Mouse (Mus musculus): ENCODE results near the gene Susd2. TPM values are rescaled to one million over a fixed set of nuclear protein-coding genes. Genes with fewer than 3 reads are reported as not detected.
A peak's percentile ranks its signal among the peaks of the same experiment; 100 is the strongest.

The Susd2 gene
- polyA plus RNA-seq, 1 experiment from 2014 or later: 3.1 TPM

GRCm38 (mm10) chr10:75607253-75607652 is 36.6 kb downstream of the Susd2 start:
- Histone ChIP-seq H3K4me2 (replicated peaks) (no peak overlapping the region), H3K4me1 (no peaks in the 10 kb centered on the region), H3K9ac (no peak overlapping the region), H3K27me3 (no peaks in the 10 kb centered on the region), H3K9me3 (no peaks in the 10 kb centered on the region), H3K27ac (no peak overlapping the region), H3K36me3 (no peaks in the 10 kb centered on the region), H3K4me3 (no peak overlapping the region)
- no peak for ATAC-seq (ENCODE audit: low FRiP score, low read depth)
- 81% methylated on average over 4 of the region's 4 CpGs for WGBS

GRCm38 (mm10) chr10:75605162-75605846 is 38.5 kb downstream of the Susd2 start:
- no peaks in the 10 kb centered on the region for H3K9me3 ChIP-seq
- no peak for ATAC-seq (ENCODE audit: low FRiP score, low read depth)
- H3K4me3 ChIP-seq: no peak overlapping the region
- H3K27ac ChIP-seq: no peak overlapping the region
- no peak overlapping the region for H3K9ac ChIP-seq
- no peak overlapping the region for H3K4me2 ChIP-seq (replicated peaks)
- 37% methylated on average over 11 of the region's 11 CpGs for WGBS
- H3K36me3 ChIP-seq: no peaks in the 10 kb centered on the region
- no peaks in the 10 kb centered on the region for H3K4me1 ChIP-seq
- no peaks in the 10 kb centered on the region for H3K27me3 ChIP-seq

- no peaks in the 10 kb centered on the region for H3K36me3 ChIP-seq
- no peak overlapping the region for H3K9ac ChIP-seq
- no peaks in the 10 kb centered on the region for H3K27me3 ChIP-seq
- H3K27ac ChIP-seq: no peak overlapping the region
- H3K4me3 ChIP-seq: no peak overlapping the region
- H3K4me1 ChIP-seq: no peaks in the 10 kb centered on the region
- H3K9me3 ChIP-seq: peaks cover 20% of the 10 kb centered on the region
- no peak for ATAC-seq (ENCODE audit: low FRiP score, low read depth)
- WGBS: 82% methylated on average over 7 of the region's 7 CpGs
- H3K4me2 ChIP-seq (replicated peaks): no peak overlapping the region
Measured at GRCm38 (mm10) chr10:75600189-75600730, 43.5 kb downstream of the Susd2 start.

- H3K27ac ChIP-seq: no peak overlapping the region
- H3K4me2 ChIP-seq (replicated peaks): no peak overlapping the region
- no peaks in the 10 kb centered on the region for H3K36me3 ChIP-seq
- H3K27me3 ChIP-seq: no peaks in the 10 kb centered on the region
- H3K4me1 ChIP-seq: no peaks in the 10 kb centered on the region
- no peak overlapping the region for H3K9ac ChIP-seq
- 84% methylated on average over 8 of the region's 8 CpGs for WGBS
- no peak for ATAC-seq (ENCODE audit: low FRiP score, low read depth)
- peaks cover 20% of the 10 kb centered on the region for H3K9me3 ChIP-seq
- no peak overlapping the region for H3K4me3 ChIP-seq
Measured at GRCm38 (mm10) chr10:75595981-75596380, 47.8 kb downstream of the Susd2 start.

GRCm38 (mm10) chr10:75592585-75592984 is 51.2 kb downstream of the Susd2 start:
- Histone ChIP-seq H3K4me3 (no peak overlapping the region), H3K4me1 (peaks cover 17% of the 10 kb centered on the region), H3K9ac (no peak overlapping the region), H3K27me3 (no peaks in the 10 kb centered on the region), H3K9me3 (peaks cover 8% of the 10 kb centered on the region), H3K4me2 (replicated peaks) (no peak overlapping the region), H3K36me3 (no peaks in the 10 kb centered on the region), H3K27ac (no peak overlapping the region)
- ATAC-seq (ENCODE audit: low FRiP score, low read depth): no peak
- WGBS: 77% methylated on average over 7 of the region's 7 CpGs

GRCm38 (mm10) chr10:75591211-75591894 is 52.5 kb downstream of the Susd2 start:
- Histone ChIP-seq H3K4me1 (peaks cover 19% of the 10 kb centered on the region), H3K4me3 (no peak overlapping the region), H3K27me3 (no peaks in the 10 kb centered on the region), H3K9me3 (no peaks in the 10 kb centered on the region), H3K27ac (no peak overlapping the region), H3K4me2 (replicated peaks) (no peak overlapping the region), H3K36me3 (no peaks in the 10 kb centered on the region), H3K9ac (no peak overlapping the region)
- WGBS: 76% methylated on average over 12 of the region's 12 CpGs
- ATAC-seq (ENCODE audit: low FRiP score, low read depth): no peak

GRCm38 (mm10) chr10:75589651-75590050 is 54.2 kb downstream of the Susd2 start:
- Histone ChIP-seq H3K27me3 (0 out of 2 replicates have a peak, but pooled peaks cover 6% of the 10 kb centered on the region), H3K27ac (no peak overlapping the region; the same call in 1 of the 2 replicates), H3K36me3 (no peaks in the 10 kb centered on the region), H3K4me2 (replicated peaks) (peak overlapping the region; percentile 45), H3K4me1 (peaks cover 24% of the 10 kb centered on the region), H3K9ac (peak overlapping the region; percentile 36; the same call in 1 of the 2 replicates), H3K9me3 (no peaks in the 10 kb centered on the region), H3K4me3 (no peak overlapping the region)
- 57% methylated on average over 16 of the region's 16 CpGs for WGBS
- ATAC-seq (ENCODE audit: low FRiP score, low read depth): no peak

- WGBS: 19% methylated on average over 5 of the region's 5 CpGs
- 0 out of 2 replicates have a peak, but pooled peaks cover 6% of the 10 kb centered on the region for H3K27me3 ChIP-seq
- no peaks in the 10 kb centered on the region for H3K36me3 ChIP-seq
- H3K4me1 ChIP-seq: peaks cover 24% of the 10 kb centered on the region
- no peak within 1 kb of the TSS for H3K4me3 ChIP-seq
- no peak for ATAC-seq (ENCODE audit: low FRiP score, low read depth)
- H3K4me2 ChIP-seq (replicated peaks): peak within 1 kb of the TSS; percentile 45
- H3K27ac ChIP-seq: no peak within 1 kb of the TSS; the same call in 1 of the 2 replicates
- H3K9ac ChIP-seq: peak within 1 kb of the TSS; percentile 36; the same call in 1 of the 2 replicates
- H3K9me3 ChIP-seq: no peaks in the 10 kb centered on the region
Measured at GRCm38 (mm10) chr10:75589129-75589528, 54.7 kb downstream of the Susd2 start, which contains the start of gene Ggt5. TSS of gene Ggt5 (plus strand) at chr10:75589340.

- Histone ChIP-seq H3K4me3 (no peak overlapping the region), H3K36me3 (no peaks in the 10 kb centered on the region), H3K9me3 (no peaks in the 10 kb centered on the region), H3K27me3 (0 out of 2 replicates have a peak, but pooled peaks cover 6% of the 10 kb centered on the region), H3K4me1 (peaks cover 24% of the 10 kb centered on the region), H3K27ac (no peak overlapping the region), H3K9ac (no peak overlapping the region), H3K4me2 (replicated peaks) (no peak overlapping the region)
- ATAC-seq (ENCODE audit: low FRiP score, low read depth): no peak
- 42% methylated on average over 5 of the region's 5 CpGs for WGBS
Measured at GRCm38 (mm10) chr10:75588336-75588735, 55.5 kb downstream of the Susd2 start.

GRCm38 (mm10) chr10:75587781-75588180 is 56.0 kb downstream of the Susd2 start:
- no peaks in the 10 kb centered on the region for H3K9me3 ChIP-seq
- WGBS: 86% methylated on average over 4 of the region's 4 CpGs
- H3K27me3 ChIP-seq: 0 out of 2 replicates have a peak, but pooled peaks cover 6% of the 10 kb centered on the region
- H3K9ac ChIP-seq: no peak overlapping the region
- H3K4me1 ChIP-seq: peaks cover 24% of the 10 kb centered on the region
- no peak overlapping the region for H3K4me2 ChIP-seq (replicated peaks)
- no peak for ATAC-seq (ENCODE audit: low FRiP score, low read depth)
- H3K4me3 ChIP-seq: no peak overlapping the region
- H3K27ac ChIP-seq: no peak overlapping the region
- no peaks in the 10 kb centered on the region for H3K36me3 ChIP-seq
